Mouse (Mus musculus): Measurements from ENCODE around the gene Sdhc. TPM values are rescaled to one million over a fixed set of nuclear protein-coding genes. Genes with fewer than 3 reads are reported as not detected.

Sdhc gene
- 100 to 1,000 TPM; 568 to 707 TPM for total RNA-seq (2021)
- long read RNA-seq, experiment 1, transcript Sdhc-202 (6 exons, 3,171 nt): major isoform, 85 of 109 reads
- long read RNA-seq, experiment 1, partial matches to known transcripts: 21 of 109 reads
- long read RNA-seq, experiment 1, other reads (novel, unspliced or antisense): 1 of 109 reads
- long read RNA-seq, experiment 2, transcript Sdhc-202 (6 exons, 3,171 nt): major isoform, 109 of 149 reads
- long read RNA-seq, experiment 2, partial matches to known transcripts: 28 of 149 reads
- long read RNA-seq, experiment 2, other reads (novel, unspliced or antisense): 10 of 149 reads

- DNase-seq: peak; percentile 94
These were observed at the start of gene Sdhc, which contains the start of gene Mpz for GRCm38 (mm10) chr1:171149974-171150760. TSS of gene Sdhc (minus strand) at chr1:171150603. TSS of gene Mpz (plus strand) at chr1:171150711.

- DNase-seq: no peak
These were observed 49.1 kb upstream of the Sdhc start for GRCm38 (mm10) chr1:171199532-171199931.

DNA sequence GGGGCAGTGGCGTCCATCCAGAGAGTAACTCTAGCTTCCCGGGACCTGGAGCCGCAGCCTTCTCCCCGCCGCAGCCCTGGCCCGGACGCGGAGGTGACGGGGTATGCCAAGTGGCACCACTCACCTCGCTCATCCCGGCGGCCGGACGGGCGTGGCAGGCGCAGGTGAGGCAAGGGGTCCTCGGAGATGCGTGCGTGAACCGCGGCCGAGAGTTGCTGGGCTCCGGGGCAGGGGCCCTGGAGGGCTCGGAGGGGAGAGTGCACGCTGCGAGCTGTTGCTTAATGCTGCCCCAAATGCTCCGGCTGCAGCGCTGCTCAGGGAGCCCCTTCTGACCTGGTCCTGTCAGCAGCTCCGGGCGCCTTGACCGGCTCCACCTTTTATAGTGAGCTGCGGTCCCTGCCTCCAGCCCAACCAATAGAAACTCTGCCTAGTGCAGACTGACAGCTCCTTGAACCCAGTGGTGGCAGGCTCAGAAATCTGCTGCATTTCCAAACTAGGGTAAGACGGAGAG is 45.5 kb upstream of the Sdhc start, which contains the start of gene Pcp4l1:
Pcp4l1 (minus strand) TSS at position 382 of the 511 bp plus-strand sequence.
- peak; percentile 41 for DNase-seq

DNA sequence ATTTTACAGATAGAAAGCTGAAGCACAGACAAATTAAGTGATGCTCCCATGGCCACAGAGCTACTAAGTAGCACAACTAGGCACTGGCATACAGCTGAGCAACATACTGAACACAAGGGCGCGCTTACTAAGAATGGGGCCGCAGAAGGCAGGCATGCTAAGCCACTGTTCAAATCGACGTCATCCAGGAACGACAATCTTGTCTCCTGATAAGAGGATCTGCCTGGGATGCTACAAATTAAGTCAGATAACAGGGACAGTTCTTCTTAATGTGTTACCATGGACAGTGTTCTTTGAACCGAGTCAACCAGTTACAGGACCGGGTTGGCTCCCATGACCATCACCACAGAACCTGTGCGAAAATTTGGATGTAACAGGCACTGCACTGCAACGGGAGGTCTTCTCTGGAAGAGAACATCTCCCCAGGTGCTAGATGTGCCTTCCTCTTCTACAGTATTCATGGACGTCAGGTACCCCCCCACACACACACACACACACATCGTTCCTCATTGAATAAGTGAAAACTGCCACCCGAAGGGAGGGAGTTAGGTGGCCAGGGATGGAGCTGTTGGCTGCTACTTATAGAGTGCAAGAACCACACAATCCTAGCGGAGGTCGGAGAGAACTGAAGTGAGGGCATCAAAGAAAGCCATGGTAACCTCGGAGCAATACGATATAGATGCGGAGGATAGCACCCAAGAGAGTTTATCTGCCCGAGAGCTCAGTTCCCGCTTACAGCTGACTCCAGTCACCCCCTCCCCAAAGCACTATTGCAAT is 44.8 kb upstream of the Sdhc start:
- no peak for DNase-seq

GRCm38 (mm10) chr1:171193911-171194830 is 43.8 kb upstream of the Sdhc start:
- DNase-seq: no peak

DNA sequence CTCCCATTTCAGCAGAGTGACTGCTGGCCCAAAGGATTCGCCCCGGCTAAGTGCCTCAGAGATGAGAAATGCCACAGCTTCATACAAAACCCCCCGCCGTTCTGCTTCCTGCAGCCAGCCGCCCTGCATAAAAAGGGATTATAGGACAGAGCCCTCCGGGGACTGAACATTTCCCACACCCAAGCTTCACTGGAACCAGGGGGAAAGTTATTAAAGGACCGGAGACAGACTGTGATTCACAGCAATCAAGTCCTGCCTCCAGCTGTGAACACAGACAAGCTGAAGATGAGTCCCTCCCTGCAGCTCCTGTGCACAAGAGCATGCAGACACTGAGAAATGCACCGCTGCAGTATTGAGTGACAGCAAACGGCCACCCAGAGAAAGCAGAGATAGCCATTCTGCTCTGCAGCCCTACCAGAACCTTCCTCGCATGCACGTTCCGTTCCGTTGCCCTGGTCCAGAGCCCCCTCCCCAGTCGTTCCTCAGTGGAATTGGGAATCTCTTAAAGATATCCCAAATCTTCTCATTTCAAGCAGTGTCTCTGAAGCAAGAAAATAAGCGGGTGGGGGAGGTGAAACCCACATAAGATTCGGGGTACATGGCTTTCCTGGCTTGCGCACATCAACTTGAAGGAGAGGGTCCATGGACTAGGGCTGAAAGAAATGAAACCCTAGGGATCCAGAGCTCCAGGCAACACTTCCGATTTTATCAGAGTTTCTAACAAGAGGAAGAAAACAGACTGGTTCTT is 42.9 kb upstream of the Sdhc start:
- DNase-seq: no peak

GRCm38 (mm10) chr1:171192283-171192682 is 41.9 kb upstream of the Sdhc start:
- no peak for DNase-seq

GRCm38 (mm10) chr1:171190832-171191231 is 40.4 kb upstream of the Sdhc start:
- DNase-seq: no peak

GRCm38 (mm10) chr1:171189476-171190114 is 39.2 kb upstream of the Sdhc start:
- DNase-seq: no peak

DNA sequence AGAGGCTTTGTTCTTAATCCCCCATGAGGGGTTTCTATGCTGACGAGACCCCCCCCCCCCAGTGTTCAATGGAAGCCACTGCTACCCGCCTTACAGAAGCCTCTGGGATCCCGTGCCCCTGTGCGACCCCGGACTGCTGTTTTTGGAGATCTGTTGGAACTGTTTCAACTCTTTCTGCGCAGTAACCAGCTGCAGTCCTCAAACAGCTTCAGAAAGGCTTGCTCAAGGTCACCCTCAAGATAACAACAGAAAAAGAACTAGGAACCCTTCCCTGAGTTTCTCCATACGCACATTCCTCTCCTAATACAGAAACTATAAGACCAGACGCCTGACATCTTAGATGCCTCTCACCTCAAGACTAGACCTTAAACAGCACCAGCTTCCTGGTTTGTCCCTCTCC is 38.6 kb upstream of the Sdhc start:
- no peak for DNase-seq

DNA sequence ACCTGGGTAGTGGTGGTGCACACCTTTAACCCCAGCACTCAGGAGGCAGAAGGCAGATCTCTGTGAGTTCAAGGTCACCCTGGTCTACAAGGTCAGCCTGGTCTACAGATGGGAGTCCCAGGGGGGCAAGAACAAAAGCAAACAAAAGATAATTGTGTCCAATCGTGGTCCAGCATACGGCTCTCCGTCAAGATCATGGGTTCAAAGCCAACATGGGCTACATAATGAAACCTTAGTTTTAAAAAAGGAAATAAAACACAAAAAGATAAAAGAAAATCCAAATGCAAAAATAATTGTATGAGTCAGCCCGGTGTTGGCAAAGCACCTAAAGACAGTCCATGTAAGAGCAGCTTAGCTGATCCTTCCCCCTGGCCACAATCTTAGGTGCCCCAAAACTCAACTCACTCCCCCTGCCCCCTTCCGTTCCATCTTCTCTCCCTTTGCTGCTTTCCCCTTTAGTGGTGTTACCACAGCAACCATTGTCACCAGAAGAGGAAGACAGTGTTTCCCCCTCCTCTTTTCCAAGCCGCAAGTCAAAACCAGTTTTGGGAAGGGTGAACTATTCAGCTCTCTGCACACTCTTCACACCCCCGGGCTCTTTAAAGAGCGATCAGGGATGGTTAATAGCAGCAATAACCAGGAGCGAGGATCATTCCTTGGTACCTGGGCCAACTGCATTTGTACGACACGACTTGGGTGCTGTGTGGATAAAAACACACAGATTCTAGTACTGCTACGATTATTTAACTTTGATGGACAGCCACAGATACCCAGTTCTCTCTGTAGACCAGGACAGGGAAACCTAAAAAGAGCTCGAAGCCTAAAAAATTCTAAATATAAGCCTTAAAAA is 37.7 kb upstream of the Sdhc start:
- no peak for DNase-seq

GRCm38 (mm10) chr1:171185655-171186054 is 35.3 kb upstream of the Sdhc start:
- DNase-seq: no peak

DNA sequence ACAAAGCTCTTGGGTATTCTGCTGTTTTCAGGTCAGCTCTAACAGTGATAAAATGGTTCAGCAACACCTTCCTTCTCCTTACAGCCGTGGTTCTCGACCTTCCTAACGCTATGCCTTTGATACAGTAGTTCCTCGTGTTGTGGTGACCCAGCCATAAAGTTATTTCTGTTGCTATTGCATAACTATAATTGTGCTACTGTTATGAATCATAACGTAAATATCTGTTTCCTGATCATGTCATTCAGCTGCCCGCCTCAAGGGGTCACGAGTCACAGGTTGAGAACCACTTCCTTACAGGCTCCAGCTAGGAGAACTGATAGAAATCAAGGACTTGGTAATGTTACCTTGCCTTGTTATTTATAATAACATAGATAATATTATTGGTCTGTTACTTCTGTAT is 33.9 kb upstream of the Sdhc start:
- no peak for DNase-seq

DNA sequence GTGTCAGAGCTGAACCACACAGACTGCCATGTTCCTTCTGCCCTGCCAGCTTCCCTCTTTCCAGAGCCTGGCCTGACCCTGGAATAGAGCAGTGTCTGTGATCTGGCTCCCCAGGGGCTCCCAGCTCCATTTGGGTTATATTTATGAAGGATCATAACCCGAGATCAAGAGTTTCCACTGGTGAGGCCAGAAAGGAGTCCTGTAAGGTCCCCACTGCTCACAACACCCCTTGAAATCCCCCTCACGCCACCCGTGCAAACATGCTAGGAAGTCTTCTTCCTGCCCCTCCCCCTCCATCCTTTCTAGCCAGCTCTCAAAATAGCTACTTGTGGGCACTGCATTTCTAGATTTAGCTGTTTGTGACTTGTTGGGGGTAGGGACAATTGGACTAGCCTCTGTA is 33.2 kb upstream of the Sdhc start:
- no peak for DNase-seq

DNA sequence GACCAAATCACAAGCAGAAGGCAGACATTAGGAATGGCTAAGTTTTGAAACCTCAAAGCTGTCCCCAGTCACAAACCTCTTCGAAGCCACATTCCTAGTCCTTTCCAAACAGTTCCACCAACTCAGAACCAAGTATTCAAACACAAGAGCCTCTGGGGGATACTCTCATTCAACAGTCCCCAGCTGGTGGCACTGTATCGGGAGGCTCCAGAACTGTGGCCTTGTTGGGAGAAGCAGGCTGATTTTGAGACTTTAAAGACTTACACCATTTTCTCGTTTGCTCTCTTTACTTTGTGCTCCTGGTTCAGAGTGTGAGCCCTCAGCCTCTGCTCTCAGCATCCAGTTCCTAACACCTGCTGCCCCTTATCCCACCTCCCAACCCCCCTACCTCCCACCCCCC is 32.6 kb upstream of the Sdhc start:
- DNase-seq: no peak

DNA sequence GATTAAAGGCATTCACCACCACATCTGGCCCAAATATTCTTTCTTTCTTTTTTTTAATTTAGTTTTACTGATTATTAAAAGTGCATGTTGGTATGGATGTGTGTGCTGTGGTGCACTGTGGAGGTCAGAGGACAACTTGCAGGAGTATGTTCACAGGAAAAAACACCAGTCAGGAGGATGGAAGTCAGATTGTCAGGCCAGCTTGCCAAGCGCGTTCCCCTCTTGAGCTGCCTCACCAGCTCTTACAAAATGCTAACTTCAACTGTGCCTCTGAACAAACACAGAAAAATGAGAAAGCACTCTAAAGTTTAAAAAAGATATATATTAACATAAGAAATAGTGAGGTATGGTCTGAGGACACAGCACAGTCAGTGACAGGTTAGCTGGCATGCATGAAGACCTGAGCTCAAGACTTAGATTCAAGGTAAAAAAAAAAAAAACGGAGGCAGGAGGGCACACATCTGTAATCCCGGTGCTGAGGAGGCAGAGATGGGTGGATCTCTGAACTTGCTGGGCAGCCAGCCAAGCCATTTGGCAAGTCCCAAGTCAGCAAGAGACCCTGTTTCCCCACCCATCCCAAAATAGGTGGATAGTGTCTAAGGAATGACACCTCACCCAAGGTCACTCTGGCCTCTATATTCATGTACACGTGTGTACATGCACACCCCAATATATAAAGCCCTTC is 29.2 kb upstream of the Sdhc start:
- DNase-seq: no peak

DNA sequence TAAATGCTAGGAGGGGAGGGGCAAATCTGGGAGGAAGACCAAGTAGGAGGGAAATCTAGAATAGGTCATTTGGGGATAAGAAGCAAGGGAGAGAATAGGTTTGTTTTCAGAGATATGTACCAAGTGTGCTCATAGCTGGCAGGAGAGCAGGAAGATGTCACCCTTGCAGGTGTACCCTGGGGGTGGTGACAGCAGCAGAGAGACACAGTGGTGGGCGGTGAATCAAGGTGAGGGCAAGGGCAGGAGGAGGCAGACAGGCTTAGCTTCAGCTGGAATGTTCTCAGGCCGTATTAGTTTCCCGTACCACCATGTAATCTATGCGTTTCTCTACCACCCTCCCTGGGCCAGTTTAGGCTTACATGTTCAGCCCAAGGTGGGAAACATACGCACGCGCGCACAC is 22.4 kb upstream of the Sdhc start:
- DNase-seq: no peak

DNA sequence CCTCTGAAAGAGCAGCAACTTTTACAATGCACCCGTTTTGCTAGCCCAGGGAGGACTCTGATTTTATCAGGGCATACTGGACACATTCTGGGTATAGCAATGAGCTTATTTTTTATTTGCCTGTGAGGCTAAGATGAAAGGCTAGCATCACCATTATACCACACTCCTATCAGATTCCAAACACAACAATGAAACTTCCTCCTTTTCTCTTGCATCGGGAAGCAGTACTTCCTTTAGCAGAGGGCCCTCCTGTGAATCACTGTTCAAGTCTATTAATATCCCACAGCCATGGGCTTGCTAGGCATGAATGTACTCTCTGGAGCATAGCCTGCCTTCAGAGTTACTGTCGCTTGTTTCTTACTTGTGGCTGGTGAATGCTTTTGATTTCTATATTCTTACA is 20.7 kb upstream of the Sdhc start:
- no peak for DNase-seq

DNA sequence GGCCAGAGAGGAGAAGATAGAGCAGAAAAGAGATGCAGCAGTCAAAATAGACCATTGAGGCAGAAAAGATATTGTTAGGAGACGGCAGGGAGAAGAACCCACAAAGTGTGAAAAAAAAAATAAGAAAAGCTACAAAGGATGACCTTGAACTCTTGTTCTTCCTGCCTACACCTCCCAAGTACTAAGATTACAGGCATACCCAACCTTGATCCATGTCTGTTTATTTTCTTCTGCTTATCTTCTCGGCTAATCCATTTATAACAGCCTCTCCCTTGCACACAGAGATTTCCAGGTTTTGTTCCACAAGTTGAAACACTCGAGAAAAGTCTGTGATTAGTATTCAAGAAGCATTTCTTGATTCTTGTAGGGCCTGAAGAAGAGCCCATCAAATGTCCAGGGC is 19.5 kb upstream of the Sdhc start:
- no peak for DNase-seq
